Mouse (Mus musculus) adrenal gland (tissue): ENCODE measurements around the gene Immp1l.

ENCODE experiments used
- intact Hi-C: fragments of 180-260 bp; cut with DNase I; formaldehyde crosslinking; loops from one replicate; pipeline ENCODE4 v1.15.1; 2025
- microRNA-seq, 2 experiments: library from miRNA; unstranded; fragments of <30 nt; microRNA quantifications; one replicate each; pipeline ENCODE4; 2019

Immp1l gene

DNA sequence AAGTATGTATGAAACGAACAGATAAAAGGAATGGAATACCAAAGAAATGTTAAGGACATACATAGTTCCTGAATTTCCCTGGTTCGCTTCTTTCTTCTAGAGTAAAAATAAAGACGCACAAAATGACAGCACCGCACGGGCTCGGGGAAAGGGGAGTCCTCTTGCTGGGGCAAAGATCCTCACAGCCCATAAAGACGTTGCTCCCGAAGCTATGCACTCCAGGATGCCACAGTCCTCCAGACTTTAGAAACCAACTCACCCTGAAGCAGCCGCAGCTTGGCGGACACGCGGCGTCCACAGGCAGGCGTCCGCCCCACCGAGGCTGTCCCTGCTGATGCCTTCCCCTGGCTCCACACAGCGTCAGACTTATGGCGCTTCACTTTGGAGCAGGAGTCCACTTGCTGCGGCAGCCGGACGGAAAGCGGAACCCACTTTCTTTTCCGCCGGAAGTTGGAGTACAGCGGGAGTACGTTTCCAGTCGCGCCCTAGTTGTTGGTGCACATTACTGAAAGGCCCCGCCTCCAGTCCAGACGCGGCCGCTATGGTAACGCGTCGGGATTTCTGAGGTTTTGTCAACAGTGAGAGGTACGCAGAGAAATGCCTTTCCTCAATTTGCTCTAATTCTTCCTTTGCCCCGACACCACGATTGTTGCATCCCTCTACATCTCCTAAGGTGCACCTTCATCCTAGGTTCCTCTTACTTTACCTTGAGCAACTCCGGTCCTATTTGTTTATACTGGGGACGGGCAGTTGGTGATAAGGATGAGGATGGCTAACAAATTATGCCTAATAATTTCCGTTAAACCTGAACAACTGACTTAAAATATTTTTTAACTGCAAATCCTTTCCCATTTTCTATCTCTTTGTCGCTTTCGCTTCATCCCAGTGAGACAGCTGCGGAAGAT, 98.6 kb downstream of the Immp1l start, which contains the start of gene Dnajc24:
Gene Dnajc24, minus strand, starts transcription at position 715 of the 905 bp plus-strand sequence.
- intact Hi-C loops = loop anchor here (10.0 kb wide), 1 partner anchor 192 kb away; no protein-coding TSS in a partner anchor

DNA sequence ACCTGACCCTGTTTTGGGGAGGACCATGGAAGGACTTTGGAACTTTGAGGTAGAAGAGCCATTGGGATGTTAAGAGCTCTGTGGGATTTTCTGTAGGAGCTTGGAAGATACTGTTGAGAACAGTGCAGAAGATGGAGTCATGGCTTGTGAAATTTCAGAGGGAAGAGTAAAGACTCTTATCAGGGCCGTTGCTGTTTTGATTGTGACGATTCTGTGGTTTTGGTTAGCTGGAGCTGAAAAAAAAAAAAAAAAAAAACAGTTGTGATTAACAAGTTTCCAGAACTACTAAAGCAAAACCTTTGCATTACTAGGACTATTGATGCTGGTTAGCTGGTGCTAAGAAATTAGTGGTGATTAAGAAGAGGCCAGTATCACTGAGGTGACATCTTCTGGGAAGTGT, 104.0 kb downstream of the Immp1l start:
- intact Hi-C loops = loop anchor here (10.0 kb wide), 1 partner anchor 186 kb away; no protein-coding TSS in a partner anchor

Small RNA genes lying within 50 kb of the gene (microRNA-seq; reads per million reads assigned to microRNA genes)
- gene Gm22002 = 0 reads per million in 2 experiments
